Mouse (Mus musculus): ENCODE results near the gene Gm47969. TPM values are rescaled to one million over a fixed set of nuclear protein-coding genes. Genes with fewer than 3 reads are reported as not detected.
"Not testable (repeated sequence)": the region's sequence is repeated elsewhere in the genome, so short reads cannot be mapped to it uniquely, and the experiment has no call there.

The Gm47969 gene
- total RNA-seq (2021) = not detected

DNA sequence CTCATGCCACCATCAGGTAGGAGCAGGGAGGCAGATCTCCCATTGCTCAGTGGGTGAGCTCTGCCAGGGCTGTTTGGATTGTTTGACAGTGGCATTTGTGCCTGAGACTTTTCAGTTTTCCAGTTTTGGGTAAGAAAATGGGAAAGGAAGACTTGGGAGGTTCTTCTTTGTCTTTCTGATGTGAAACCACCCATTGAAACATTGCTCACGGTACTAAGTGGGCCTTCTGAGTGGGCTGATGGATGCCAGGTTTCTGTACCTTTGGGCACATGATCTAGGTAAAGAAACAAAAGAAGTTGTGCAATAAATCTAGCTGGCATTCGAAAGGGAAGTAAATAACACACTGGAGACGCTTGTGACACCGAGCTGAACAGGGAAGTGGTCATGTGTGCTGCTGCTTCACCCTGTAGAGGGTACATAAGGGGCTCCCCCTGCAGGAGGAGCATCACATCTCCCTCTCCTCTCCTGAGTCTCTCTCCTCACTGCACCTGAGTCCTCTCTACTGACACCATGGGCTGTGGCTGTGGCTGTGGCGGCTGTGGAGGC is at the start of gene Gm47969:
TSS of gene Gm47969 (plus strand) at position 51 of the 546 bp plus-strand sequence.
- DNase-seq (ENCODE audit: low spot score) = no peak
- intact Hi-C loops (cut with DNase I) = no loop called here

DNA sequence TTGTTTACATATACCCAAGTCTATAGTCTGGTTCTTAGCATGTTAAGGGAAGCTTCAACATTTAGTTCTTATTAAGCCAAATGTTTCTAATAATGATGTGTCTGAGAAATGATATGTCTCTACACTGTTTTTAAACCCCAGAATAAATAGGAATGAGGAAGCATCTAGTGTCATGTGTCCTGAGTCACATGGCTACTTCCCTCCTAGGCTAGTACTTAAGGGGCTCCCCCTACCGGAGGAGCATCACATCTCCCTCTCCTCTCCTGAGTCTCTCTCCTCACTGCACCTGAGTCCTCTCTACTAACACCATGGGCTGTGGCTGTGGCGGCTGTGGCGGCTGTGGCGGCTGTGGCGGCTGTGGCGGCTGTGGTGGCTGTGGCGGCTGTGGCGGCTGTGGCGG is 44.4 kb upstream of the Gm47969 start, which contains the start of gene Gm47959:
TSS of gene Gm47959 (plus strand) at position 243 of the 400 bp plus-strand sequence.
- intact Hi-C loops (cut with DNase I); DNase-seq (ENCODE audit: low spot score): not testable (repeated sequence)

DNA sequence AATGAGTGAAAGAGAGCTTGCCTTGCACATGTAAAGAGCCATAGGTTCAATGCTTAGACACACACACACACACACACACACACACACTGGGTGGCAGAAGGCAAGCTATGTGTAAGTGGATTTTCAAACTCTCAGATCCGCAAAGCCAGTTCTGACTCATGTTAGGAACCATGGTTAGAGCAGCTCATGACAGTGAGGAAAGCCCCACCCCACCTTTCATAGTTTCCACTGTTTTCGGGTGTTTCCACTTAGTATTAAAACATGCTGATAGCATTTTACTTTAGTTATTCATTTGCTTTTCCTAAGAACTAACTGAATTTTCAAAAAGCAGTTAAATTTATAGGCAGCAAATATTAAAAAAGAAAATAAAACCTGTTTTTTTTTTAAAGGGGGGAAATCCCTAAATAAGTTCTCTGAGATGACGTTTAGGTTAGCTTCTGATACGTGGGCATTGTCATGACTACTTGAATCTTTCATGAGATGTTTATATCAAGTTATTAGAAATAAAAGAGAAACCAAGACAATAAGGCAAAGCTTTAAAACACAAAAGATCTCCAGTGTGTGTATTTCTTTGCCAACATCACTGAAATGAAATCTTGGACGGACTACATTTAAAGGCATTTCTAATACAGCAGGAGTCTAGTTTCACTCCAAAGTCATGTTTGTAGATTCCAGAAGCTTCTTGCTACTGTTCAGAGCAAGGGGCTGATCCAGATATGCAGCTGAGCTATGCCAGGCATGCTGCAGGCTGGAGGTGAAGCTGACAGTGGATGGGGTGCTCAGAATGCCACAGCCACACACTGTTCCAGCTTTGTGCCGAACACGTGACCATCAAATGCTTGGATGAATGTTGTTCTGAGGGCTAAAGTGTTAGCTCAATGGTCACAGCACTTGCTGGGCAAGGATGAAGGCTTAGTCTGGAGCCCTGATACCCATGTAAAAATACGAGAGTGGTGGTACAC is 38.2 kb upstream of the Gm47969 start:
- no peak for DNase-seq (ENCODE audit: low spot score)
- intact Hi-C loops (cut with DNase I) = no loop called here

DNA sequence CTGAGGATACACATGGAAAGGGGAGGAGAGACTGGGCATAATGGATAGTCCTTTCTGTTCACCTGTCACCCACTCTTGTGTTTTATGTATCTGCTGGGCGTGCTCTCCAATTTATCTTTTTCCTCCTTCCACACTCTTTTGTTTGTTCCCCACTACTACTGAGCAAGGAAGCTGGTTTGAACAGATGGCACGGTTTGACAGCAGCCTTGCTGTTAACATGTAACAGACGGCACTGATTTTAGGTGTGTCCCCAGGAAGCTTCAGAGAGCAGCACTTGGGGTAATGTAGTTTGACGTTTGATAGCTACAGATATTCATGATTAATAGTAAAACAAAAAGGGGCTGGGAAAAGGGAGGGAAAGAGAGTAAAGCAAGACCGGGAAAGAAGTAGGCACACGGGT is 37.3 kb upstream of the Gm47969 start:
- intact Hi-C loops (cut with DNase I) = no loop called here
- DNase-seq (ENCODE audit: low spot score) = no peak

DNA sequence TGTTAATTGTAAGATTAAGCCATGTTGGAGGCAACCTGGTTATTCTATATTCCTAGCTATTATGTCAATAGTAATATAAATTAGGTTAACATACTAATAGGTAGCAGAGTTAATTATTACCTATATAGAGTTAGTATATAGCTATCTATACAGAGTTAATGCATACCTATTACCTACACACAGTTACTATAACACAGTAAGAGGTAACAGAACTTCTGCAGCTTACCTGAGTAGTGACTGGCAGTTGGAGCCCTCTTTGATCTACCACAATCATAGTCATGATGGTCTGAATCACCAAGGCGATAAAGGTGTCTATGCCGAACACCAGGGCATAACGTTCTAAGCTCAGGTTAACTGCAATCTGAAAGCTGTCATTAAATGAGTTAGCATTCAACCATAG is 30.3 kb upstream of the Gm47969 start:
- DNase-seq (ENCODE audit: low spot score) = no peak
- intact Hi-C loops (cut with DNase I) = no loop called here

DNA sequence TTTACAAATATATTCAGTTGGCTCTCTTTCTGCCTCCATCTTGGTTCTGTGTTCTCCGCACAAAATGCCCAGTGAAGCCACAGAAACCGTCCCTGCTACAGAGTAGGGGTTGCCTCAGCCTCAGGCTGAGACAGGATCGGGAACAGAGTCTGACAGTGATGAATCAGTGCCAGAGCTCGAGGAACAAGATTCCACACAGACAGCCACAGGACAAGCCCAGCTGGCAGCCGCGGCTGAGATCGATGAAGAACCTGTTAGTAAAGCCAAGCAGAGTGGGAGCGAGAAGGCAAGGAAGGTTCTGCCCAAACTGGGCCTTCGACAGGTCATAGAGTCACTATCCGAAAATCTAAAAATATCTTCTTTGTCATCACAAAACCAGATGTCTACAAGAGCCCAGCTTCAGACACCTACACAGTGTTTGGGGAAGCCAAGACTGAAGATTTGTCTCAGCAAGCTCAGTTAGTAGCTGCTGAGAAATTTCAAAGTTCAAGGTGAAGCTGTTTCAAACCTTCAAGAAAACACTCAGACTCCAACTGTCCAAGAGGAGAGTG is 29.3 kb upstream of the Gm47969 start:
- no peak for DNase-seq (ENCODE audit: low spot score)
- intact Hi-C loops (cut with DNase I) = no loop called here

DNA sequence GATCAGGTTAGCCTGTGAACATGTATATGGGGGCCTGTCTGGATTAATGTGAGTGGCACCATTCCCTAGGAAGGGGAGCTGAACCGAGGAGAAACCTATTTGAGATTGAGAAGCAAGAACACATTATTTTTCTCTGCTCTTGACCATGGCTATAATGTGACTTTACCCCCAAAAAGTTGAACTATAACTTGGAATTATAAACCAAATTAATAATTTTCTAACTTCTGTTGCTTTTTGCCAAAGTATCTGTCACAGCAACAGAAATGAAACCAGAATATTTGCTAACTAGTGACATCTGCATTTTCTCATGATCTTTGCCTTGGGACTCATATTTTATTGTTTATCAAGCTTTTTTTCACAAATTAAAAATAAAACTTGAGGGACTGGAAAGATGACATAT is 28.2 kb upstream of the Gm47969 start:
- no peak for DNase-seq (ENCODE audit: low spot score)
- intact Hi-C loops (cut with DNase I) = no loop called here

DNA sequence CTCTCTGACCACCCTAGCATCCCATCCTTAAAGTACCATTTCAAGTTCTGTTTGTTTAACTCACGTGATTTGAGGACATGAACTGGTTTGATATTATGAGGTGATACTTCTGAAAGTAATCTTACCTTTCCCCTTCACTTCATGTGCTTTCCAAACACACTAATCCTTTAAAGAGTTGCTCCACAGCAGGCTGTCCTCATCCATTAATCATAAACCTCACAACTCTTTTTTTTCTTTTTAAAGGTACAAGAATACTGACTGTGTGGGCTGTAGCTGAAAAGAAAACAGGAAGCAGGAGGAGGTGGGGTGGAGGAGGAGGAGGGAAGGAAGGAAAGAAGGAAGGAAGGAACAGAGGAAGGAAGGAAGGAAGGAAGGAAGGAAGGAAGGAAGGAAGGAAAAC is 12.8 kb upstream of the Gm47969 start:
- intact Hi-C loops (cut with DNase I) = no loop called here
- DNase-seq (ENCODE audit: low spot score) = no peak

DNA sequence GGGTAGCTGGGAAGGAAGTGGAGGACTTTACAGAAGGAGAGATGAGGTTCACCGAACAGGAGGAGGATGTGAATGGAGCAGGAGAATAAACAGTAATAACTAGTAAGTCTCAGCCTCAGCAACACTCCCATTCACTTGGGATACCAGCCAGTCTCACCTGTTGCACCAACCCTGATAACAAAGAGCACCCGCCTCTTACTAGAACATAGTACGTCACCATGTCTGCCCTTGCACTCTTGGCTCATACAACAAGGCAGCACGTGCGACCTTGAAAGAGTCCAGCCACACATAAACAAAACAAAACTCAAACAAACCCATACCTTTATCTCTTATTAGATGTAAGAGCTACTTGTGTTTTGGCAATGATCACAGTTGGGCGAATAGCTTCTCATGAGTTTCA is 12.2 kb upstream of the Gm47969 start:
- no peak for DNase-seq (ENCODE audit: low spot score)
- intact Hi-C loops (cut with DNase I) = no loop called here

DNA sequence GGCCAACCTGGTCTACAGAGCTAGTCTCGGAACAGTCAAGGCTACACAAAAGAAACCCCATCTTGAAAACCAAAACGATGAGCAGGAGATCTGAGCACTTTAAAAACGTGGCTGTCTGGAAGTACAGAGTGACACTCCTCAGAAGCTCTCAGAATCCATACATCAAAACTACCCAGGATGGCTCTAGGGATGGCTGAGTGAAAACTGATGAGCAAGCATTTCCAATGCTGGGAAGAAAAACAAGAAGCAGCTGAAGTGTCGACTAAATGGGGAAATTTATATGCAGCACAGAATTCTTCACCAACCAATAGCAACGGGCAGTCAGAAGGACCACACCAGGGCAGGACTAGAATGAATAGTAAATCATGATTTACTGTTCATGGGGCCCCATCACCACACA is 10.2 kb upstream of the Gm47969 start:
- intact Hi-C loops (cut with DNase I) = no loop called here
- DNase-seq (ENCODE audit: low spot score) = no peak

DNA sequence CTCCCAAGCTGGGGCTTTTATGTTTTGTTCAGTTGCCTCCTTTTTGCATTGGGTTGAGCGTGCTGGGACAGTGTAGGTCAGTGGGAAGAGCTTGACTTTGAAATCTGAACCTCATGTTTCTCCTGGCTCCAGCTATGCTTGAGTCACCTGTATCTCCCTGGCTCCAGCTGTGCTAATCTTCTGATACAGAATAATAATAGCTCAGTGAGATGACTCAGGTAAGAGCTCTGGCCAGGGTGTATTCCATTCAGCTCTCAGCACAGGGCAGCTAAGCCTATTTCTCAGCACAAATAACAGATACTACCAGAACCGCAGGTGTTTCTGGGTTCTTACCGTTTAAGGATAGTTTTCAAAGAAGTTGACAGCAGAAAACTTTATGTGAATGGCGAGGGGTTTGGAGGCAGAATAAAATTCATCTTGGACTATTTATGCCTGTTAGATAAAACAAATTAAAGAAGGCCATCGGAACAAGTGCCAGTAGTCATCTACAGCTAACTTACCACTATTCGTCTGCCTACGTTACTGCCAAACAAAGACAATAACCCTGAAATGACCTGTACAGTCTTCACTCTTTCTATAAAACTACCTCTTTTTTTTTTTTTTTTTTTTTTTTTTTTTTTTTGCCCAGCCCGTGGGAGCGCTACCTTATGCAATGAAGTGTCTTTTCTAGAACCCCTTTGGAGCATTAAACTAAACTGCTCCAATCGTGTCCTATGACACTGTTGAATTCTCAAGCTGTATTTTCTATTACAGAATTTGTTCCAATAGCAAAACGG is 7.7 kb upstream of the Gm47969 start:
- DNase-seq (ENCODE audit: low spot score) = no peak
- intact Hi-C loops (cut with DNase I) = no loop called here

DNA sequence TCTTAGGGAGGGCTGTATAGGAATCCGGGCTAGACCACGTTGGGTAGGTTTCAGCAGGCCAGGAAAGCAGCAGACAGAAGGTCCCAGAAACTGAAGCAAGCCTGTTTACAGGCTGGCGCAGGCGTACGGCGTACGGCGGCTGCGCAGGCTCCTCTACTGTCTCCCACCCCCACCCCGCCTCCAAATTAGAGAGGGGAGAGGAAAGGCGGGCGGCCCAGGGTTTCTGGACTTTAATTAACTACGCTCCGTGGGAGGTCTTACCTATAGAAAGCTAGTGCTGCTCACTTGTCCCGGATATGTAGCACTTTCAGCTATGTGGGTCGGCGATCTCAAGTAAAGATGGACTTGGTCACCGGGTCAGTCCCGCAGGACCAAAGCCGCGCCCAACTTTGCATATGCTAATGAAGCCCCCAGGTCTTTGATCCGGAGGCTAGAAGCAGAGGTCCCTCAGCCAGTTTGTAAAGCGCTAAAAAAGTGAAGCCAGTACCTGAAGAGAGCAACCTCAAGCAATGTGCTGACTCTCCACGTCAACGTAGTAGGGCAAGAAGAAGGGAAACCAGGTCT is 6.5 kb upstream of the Gm47969 start, which contains the start of gene Slc19a3:
TSS of gene Slc19a3 (minus strand) at position 340 of the 564 bp plus-strand sequence.
- no peak for DNase-seq (ENCODE audit: low spot score)
- intact Hi-C loops (cut with DNase I) = no loop called here

DNA sequence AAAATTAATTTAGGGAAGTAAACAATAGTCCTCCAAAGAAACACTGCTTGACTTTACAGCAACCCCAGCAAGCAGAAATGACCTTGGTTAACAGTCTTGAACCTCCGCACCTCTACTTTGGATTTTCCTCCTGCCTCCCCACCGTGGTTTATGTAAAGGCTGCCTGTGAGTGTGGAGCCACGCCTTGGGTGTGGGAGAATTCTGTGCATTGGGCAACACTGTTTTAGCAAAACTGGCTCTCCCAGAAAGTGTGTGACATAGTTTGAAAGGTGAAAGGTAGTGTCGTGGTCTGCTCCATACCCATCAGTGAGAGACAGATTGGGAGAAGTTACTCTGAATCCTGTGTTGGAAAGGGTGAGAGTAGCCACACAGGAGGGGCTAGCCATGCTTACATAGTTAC is 5.7 kb upstream of the Gm47969 start:
- DNase-seq (ENCODE audit: low spot score) = no peak
- intact Hi-C loops (cut with DNase I) = no loop called here

DNA sequence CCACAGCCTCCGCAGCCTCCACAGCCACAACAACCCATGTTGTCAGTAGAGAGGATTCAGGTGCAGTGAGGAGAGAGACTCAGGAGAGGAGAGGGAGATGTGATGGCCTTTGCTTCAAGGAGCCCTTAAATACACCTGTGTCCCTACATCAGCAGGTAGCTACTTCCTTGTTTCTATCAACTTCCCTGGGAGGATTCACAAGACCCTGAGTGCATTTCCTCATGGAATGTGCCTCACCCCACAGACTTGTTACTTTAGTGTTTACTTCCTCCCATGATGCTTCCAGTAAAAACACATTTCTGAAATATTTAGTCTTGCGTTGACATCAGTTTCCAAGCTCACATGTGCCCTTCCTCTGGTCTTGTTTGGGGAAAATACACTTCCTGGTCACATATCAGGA is 2.4 kb upstream of the Gm47969 start, which contains the start of gene Krtap28-10:
TSS of gene Krtap28-10 (minus strand) at position 101 of the 400 bp plus-strand sequence.
- no peak for DNase-seq (ENCODE audit: low spot score)
- intact Hi-C loops (cut with DNase I) = no loop called here

DNA sequence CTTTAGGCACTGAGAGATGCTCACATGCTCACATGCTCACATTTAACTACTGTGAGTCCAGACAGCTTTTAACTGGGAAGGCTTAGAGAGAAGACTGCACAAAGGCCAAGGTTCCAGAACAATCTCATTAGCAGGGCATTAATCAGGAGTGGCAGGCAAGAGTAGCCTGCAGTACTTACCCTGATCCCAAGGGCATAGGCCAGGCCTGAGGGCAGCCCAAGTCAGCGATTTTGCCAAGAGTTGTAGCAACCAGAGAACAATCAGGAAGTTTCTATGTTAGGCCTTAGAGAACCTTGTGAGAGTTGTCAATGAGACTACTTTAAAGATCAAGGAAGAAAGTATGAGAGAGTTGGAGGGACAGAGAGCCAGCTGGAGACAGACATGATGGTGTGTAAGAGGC is 13.7 kb downstream of the Gm47969 start:
- intact Hi-C loops (cut with DNase I) = no loop called here
- no peak for DNase-seq (ENCODE audit: low spot score)

DNA sequence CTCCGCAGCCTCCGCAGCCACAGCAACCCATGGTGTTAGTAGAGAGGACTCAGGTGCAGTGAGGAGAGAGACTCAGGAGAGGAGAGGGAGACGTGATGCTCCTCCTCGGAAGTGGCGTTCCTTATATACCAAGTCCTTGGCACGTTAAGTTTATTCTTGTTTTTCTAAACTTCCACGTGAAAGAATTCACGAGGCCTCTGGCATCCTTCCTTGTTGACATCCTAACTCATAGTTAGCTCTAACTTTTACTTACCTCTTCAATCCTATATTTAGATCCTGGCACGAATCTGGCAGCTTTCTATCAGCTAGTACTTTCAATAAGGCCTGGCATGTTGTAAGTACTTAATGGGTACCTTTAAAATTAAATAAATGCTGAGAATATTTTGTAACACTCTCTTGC is 14.5 kb downstream of the Gm47969 start, which contains the start of gene A030005K14Rik:
TSS of gene A030005K14Rik (minus strand) at position 101 of the 400 bp plus-strand sequence.
- intact Hi-C loops (cut with DNase I) = no loop called here
- no peak for DNase-seq (ENCODE audit: low spot score)

DNA sequence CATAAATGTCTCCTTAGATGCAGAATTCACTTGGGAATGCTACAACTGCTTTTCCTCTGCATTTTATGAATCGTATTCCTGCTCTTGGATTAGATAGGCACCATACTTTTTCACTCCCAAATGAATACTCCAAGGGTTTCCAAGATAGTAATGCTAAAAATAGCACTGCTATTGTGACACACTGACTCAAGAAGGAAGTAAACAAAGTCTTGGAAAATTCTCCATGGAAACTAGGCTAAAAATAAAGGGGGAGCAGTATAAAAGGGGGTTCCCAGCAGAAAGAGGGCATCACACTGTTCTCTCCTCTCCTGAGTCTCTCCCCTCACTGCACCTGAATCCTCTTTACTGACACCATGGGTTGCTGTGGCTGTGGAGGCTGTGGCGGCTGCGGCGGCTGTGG is 15.9 kb downstream of the Gm47969 start, which contains the start of gene Krtap28-13:
TSS of gene Krtap28-13 (plus strand) at position 288 of the 400 bp plus-strand sequence.
- intact Hi-C loops (cut with DNase I) = no loop called here

DNA sequence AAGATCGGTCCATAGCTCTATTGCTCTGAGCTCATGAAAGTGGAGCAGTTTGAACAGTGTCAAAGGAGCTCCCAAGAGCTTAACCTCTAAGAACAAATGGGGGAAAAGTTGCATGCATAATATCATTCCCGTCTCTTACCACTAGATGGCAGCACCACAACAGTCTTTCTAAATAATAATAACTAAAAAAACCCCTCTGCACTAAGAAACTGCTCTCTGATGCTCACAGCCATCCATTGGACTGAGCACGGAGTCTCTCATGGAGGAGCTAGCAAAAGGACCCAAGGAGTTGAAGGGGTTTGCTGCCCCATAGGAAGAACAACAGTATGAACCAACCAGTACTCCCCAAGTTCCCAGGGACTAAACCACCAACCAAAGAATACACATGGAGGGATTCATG is 20.1 kb downstream of the Gm47969 start:
- DNase-seq (ENCODE audit: low spot score) = no peak
- intact Hi-C loops (cut with DNase I) = loop anchor here (2.0 to 5.0 kb wide), 2 partner anchors 122 to 652 kb away; no protein-coding TSS in a partner anchor

More for the DNA sequence above, 15.9 kb downstream of the Gm47969 start, which contains the start of gene Krtap28-13:
- DNase-seq (ENCODE audit: low spot score) = no peak

DNA sequence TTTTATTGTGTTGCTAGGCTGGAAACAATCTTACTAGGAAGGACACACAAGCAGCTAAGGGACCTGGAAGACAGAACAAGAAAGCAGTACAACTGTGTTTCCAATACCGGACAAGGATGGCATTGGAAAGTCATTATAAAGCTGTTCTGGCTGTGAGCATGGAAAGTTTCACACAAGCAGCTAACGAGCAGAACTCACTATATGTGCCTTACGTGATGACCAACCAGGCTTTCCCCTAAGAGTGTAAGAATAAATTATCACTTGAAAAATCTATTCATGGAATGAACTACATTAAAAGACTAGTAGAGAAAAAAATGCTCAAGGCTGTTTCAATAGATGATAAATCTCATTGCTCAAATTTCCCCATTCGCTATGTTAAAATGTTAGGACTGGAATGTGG is 21.8 kb downstream of the Gm47969 start:
- no peak for DNase-seq (ENCODE audit: low spot score)
- intact Hi-C loops (cut with DNase I) = loop anchor here (5.0 kb wide), 1 partner anchor 651 kb away; no protein-coding TSS in a partner anchor

Measured in heart, postnatal 25 days (tissue).